Mouse (Mus musculus): ENCODE data around the gene Ly75. TPM values are rescaled to one million over a fixed set of nuclear protein-coding genes. Genes with fewer than 3 reads are reported as not detected.

The Ly75 gene
- polyA plus RNA-seq (2012; rRNA removed): 2.1 and 4.4 TPM in 2 replicates

DNA sequence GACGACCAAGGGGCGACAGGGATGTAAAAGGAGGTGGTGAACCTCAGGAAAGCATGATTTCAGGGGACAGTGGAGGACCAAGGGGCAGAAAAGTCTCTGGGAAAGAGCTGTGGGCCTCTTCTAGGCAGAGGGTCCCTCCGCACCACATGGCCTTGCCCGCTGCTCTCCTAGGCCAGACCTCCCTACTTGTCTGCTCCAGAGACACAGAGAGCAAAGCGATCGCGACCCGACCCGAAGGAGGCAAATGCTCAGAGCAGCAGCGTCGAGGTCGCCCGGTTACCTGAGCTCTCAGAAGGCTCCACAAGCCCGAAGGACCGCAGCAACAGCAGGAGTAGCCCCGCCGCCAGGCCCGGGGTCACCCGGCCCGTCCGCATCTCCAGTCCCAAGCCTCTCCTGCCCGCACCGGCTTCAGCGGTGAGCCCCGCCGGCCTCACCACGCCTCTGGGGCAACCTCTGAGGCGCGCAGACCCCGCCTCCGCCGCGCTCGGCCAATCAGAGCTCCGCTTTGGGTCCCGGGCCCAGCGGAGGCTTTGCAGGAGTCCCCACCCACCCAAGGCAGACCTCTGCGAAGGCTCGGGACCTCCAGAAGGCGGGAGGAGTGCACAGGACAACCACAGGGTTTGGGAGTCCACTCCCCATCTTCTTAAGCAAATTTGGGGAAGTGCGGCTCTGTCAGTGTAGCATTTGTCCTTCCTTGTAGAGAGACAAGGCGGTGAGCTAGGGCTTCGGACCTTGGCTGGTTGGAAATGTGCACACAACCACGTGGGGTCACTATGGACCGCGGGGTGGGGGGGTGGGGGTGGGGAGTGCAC, at the start of gene Ly75:
Gene Ly75, minus strand, starts transcription at position 446 of the 812 bp plus-strand sequence.
- TF ChIP-seq POLR2A (IDR thresholded peaks at IDR 0.05; ENCODE audit: low read depth, low read length) (peak; percentile 81), CTCF (IDR thresholded peaks at IDR 0.05; ENCODE audit: extremely low read depth, insufficient read length, insufficient replicate concordance, low read depth, low read length) (no peak)
- WGBS: 1% methylated on average over 46 of the region's 46 CpGs
- Histone ChIP-seq H3K4me1 (ENCODE audit: control insufficient read depth, insufficient read depth, insufficient read length, low read length) (peaks cover 4% of the 10 kb centered on the region), H3K27me3 (ENCODE audit: control insufficient read depth, insufficient read depth, low read length) (no peaks in the 10 kb centered on the region), H3K4me3 (ENCODE audit: low read depth, low read length) (peak within 1 kb of the TSS; percentile 76), H3K36me3 (ENCODE audit: control insufficient read depth, insufficient read depth, low read length) (no peaks in the 10 kb centered on the region), H3K27ac (ENCODE audit: insufficient read depth, low read depth, low read length) (peak within 1 kb of the TSS; percentile 67)

DNA sequence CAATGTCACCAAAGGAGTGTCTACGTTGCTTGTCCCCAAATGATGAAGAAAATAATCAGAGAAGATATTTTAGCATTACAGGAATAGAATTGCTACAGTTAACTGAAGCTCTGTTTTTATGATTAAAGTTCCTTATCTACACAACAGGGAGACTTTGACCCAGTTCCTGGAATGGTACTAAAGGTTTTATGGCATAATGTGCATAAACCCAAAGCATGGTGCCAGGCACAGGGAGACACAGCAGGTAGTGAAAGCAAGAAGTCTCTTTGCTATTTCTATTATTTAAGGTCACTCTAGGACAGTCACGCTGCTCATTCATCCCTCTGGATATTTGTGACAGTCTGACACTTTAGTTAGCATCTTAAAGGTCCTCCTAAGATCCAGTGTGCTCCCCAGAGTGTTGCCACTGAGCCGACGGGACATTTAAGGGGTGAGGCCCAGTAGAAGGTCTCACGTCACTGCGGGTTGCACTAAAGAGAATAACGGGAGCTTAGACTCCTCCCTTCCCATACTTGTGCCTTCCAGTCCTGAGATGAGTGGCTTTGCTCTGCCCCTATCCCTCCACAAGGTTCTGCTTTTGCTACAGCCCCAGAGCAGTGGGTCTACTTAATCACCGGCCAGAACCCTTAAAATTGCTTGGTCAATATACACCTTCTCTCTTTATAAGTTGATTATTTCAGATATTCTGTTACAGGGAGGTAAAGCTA, 47.4 kb upstream of the Ly75 start:
- peak overlapping the region; percentile 32; the same call in 1 of the 2 replicates for H3K4me3 ChIP-seq (ENCODE audit: low read depth, low read length)
- H3K4me1 ChIP-seq (ENCODE audit: control insufficient read depth, insufficient read depth, insufficient read length, low read length): peaks cover 16% of the 10 kb centered on the region
- TF ChIP-seq POLR2A (IDR thresholded peaks at IDR 0.05; ENCODE audit: low read depth, low read length) (no peak), CTCF (IDR thresholded peaks at IDR 0.05; ENCODE audit: extremely low read depth, insufficient read length, insufficient replicate concordance, low read depth, low read length) (no peak)
- H3K27ac ChIP-seq (ENCODE audit: insufficient read depth, low read depth, low read length): peak overlapping the region; percentile 87
- no peaks in the 10 kb centered on the region for H3K27me3 ChIP-seq (ENCODE audit: control insufficient read depth, insufficient read depth, low read length)
- WGBS: 32% methylated on average over 8 of the region's 8 CpGs
- H3K36me3 ChIP-seq (ENCODE audit: control insufficient read depth, insufficient read depth, low read length): no peaks in the 10 kb centered on the region

DNA sequence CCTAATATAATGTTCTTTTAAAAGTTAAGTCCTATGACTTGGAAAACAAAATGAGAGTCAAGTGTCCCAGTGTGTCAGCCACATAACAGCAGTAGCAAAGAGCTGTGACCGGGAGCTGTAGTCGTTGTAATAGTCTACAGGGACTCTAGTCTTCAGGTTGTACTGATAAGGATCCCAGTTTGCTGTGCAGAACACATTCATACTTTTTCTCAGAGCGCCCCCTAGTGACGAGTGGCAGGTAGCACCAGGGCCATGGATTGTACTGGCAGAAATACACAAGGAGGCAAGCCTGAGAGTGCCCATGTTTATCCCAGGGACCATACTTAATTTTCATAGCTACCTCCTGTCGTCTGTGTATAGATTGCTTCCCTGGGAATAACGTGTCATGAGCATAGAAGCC, 35.0 kb upstream of the Ly75 start:
- Histone ChIP-seq H3K27me3 (ENCODE audit: control insufficient read depth, insufficient read depth, low read length) (no peaks in the 10 kb centered on the region), H3K4me3 (ENCODE audit: low read depth, low read length) (no peak overlapping the region), H3K4me1 (ENCODE audit: control insufficient read depth, insufficient read depth, insufficient read length, low read length) (no peaks in the 10 kb centered on the region), H3K27ac (ENCODE audit: insufficient read depth, low read depth, low read length) (no peak overlapping the region), H3K36me3 (ENCODE audit: control insufficient read depth, insufficient read depth, low read length) (no peaks in the 10 kb centered on the region)
- TF ChIP-seq POLR2A (IDR thresholded peaks at IDR 0.05; ENCODE audit: low read depth, low read length): no peak
- peak; percentile 80; the same call in 1 of the 2 replicates for TF ChIP-seq CTCF (IDR thresholded peaks at IDR 0.05; ENCODE audit: extremely low read depth, insufficient read length, insufficient replicate concordance, low read depth, low read length)
- WGBS: 5% methylated on average over 6 of the region's 6 CpGs

DNA sequence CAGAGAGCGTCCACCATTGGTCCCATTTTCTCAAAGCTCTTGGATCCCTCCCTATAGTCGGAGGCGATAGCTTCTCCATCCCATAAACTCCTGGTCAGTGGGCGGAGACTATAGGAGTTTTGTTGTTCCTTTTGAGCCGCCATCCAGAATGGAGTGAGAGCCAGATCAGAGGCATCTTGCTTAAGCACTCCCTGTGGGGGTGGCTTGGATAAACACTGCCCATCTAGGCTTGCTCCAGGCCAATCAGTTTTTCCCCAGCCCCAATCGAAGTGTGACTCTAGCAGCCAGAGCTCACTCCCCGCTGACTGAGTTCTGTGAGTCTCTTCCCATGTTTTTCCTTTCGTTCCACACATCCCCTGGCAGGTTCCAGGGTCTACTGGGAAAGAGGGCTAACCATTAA, 31.2 kb upstream of the Ly75 start:
- Histone ChIP-seq H3K4me3 (ENCODE audit: low read depth, low read length) (no peak overlapping the region), H3K36me3 (ENCODE audit: control insufficient read depth, insufficient read depth, low read length) (no peaks in the 10 kb centered on the region), H3K4me1 (ENCODE audit: control insufficient read depth, insufficient read depth, insufficient read length, low read length) (peaks cover 8% of the 10 kb centered on the region; the same call in 1 of the 2 replicates), H3K27me3 (ENCODE audit: control insufficient read depth, insufficient read depth, low read length) (no peaks in the 10 kb centered on the region), H3K27ac (ENCODE audit: insufficient read depth, low read depth, low read length) (no peak overlapping the region)
- WGBS: 66% methylated on average over 8 of the region's 8 CpGs
- TF ChIP-seq CTCF (IDR thresholded peaks at IDR 0.05; ENCODE audit: extremely low read depth, insufficient read length, insufficient replicate concordance, low read depth, low read length) (no peak), POLR2A (IDR thresholded peaks at IDR 0.05; ENCODE audit: low read depth, low read length) (no peak)

DNA sequence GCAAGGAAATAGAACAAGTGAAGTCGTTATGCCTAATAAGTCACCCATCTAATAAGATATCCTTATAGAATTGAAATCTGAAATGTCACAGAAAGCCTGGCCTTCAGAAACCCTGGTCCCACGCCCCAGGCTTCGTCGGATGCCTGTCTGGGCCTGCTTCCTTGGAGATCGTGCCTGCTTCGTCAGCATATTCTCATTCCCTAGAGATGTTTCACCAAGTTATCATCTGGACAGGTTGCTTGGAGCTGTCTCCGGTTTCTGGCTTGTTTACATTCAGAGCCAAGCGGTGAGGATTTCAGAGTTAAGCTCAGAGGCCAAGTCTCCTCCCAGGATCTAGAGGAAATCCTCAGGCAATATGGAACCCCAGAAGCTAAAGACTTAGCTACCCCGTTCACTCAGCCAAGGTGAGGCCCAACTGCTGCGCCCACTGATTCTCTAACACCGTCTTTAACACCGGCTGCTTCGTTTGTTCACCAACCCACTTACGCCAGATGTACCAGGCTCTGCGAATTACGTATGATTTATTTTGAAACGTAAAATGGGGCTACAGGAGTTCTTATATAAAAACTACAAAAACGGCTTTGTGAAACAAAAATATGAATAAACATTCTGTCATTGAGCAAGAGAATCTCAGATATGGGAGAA, 30.0 kb upstream of the Ly75 start:
- H3K4me3 ChIP-seq (ENCODE audit: low read depth, low read length): no peak overlapping the region
- peaks cover 8% of the 10 kb centered on the region; the same call in 1 of the 2 replicates for H3K4me1 ChIP-seq (ENCODE audit: control insufficient read depth, insufficient read depth, insufficient read length, low read length)
- no peaks in the 10 kb centered on the region for H3K36me3 ChIP-seq (ENCODE audit: control insufficient read depth, insufficient read depth, low read length)
- WGBS: 82% methylated on average over 18 of the region's 18 CpGs
- TF ChIP-seq POLR2A (IDR thresholded peaks at IDR 0.05; ENCODE audit: low read depth, low read length): no peak
- H3K27ac ChIP-seq (ENCODE audit: insufficient read depth, low read depth, low read length): no peak overlapping the region
- H3K27me3 ChIP-seq (ENCODE audit: control insufficient read depth, insufficient read depth, low read length): no peaks in the 10 kb centered on the region

DNA sequence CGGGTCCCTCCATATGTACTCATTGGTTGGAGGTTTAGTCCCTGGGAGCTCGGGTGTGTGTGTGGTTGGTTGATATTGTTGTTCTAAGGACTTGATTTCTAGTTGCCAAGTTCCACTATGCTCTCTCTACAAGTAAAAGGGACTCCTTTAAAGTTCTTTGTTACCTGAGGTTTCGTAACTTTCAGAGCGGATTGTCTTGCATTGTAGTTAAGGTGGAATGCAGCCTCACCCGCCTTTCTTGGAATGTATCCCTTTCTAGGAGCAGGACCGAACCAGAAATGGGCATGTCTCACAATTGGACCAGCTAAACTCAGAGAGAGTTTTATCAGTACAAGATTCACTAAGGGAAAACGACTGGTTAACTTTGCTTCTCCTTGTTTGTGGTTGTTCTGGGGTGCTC, 28.1 kb upstream of the Ly75 start:
- no peak overlapping the region for H3K27ac ChIP-seq (ENCODE audit: insufficient read depth, low read depth, low read length)
- peaks cover 8% of the 10 kb centered on the region; the same call in 1 of the 2 replicates for H3K4me1 ChIP-seq (ENCODE audit: control insufficient read depth, insufficient read depth, insufficient read length, low read length)
- TF ChIP-seq CTCF (IDR thresholded peaks at IDR 0.05; ENCODE audit: extremely low read depth, insufficient read length, insufficient replicate concordance, low read depth, low read length): no peak
- 72% methylated on average over 7 of the region's 7 CpGs for WGBS
- H3K36me3 ChIP-seq (ENCODE audit: control insufficient read depth, insufficient read depth, low read length): no peaks in the 10 kb centered on the region
- H3K4me3 ChIP-seq (ENCODE audit: low read depth, low read length): no peak overlapping the region
- no peaks in the 10 kb centered on the region for H3K27me3 ChIP-seq (ENCODE audit: control insufficient read depth, insufficient read depth, low read length)
